Mouse (Mus musculus): ENCODE data around the gene Smok3c. TPM values are rescaled to one million over a fixed set of nuclear protein-coding genes. Genes with fewer than 3 reads are reported as not detected.
"Not testable (repeated sequence)": the region's sequence is repeated elsewhere in the genome, so short reads cannot be mapped to it uniquely, and the experiment has no call there.

Gene Smok3c
- not detected in 2 replicates for polyA plus RNA-seq (2015; fragmentation: Nextera tagmentation; extraction: Ambion mirVana)

DNA sequence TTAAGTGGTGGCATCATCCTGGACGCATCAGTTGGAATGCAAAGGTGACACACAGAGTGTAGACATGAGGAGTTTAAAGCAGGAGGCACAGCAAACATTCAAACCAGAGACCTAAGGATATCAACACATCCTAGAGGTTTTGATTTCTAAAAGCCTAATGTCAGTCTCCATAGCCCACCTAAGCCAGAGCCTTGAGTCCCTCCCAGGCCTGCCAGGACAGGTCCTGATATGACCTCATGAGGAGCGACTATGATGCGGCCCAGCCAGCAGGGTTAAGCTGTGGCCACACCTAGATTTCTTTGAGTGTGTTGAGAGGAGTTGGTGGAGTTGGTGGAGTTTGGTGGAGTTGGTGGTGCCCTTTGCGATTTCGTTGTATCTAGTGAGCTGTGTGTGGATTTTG is at the start of gene Smok3c:
Smok3c (plus strand) TSS at position 301 of the 400 bp plus-strand sequence.
- not testable (repeated sequence) for H3K27ac ChIP-seq (ENCODE audit: low read length); H3K9me3 ChIP-seq (ENCODE audit: low read length); H3K4me3 ChIP-seq (ENCODE audit: low read depth, low read length); H3K27me3 ChIP-seq (replicated peaks; ENCODE audit: insufficient read depth, low read length); H3K4me1 ChIP-seq (ENCODE audit: insufficient read depth, low read depth, low read length); H3K4me2 ChIP-seq (replicated peaks; ENCODE audit: low read depth, low read length); H3K36me3 ChIP-seq (ENCODE audit: insufficient read depth, low read length); ATAC-seq; DNase-seq (ENCODE audit: low spot score); H3K9ac ChIP-seq (replicated peaks; ENCODE audit: low read depth)
- no CpG with 5 or more reads among the region's 5 CpGs for WGBS

DNA sequence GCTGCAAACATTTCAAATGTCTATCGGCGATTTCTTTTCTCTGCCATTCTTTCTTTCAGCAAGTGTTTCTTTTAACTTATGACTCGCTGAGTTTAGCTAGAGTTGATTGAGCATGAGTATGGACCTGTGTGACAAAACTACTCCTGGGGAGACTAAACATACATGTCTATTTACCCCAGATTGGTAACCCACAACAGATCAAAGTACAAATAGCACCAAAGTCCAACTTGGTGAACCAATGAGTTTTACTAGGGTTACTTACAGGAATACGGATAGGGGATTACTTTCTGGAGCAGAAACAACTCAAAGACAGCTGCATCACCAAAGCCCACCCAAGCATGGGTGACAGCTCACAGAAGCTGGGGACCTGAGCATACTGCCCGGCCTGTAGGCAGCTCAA is 43.6 kb upstream of the Smok3c start:
- ATAC-seq, result no peak
- TF ChIP-seq CTCF (IDR thresholded peaks at IDR 0.05) (no peak), EP300 (IDR thresholded peaks at IDR 0.05) (no peak)
- H3K27me3 ChIP-seq (replicated peaks; ENCODE audit: insufficient read depth, low read length), result no peaks in the 10 kb centered on the region
- WGBS, result 86% methylated on average over 5 of the region's 5 CpGs
- H3K9me3 ChIP-seq (ENCODE audit: low read length), result no peaks in the 10 kb centered on the region
- no peak overlapping the region for H3K4me2 ChIP-seq (replicated peaks; ENCODE audit: low read depth, low read length)
- no peak overlapping the region for H3K4me3 ChIP-seq (ENCODE audit: low read depth, low read length)
- no peak overlapping the region for H3K9ac ChIP-seq (replicated peaks; ENCODE audit: low read depth)
- no peaks in the 10 kb centered on the region for H3K4me1 ChIP-seq (ENCODE audit: insufficient read depth, low read depth, low read length)
- no peak for DNase-seq (ENCODE audit: low spot score)
- H3K27ac ChIP-seq (ENCODE audit: low read length), result no peak overlapping the region
- no peaks in the 10 kb centered on the region for H3K36me3 ChIP-seq (ENCODE audit: insufficient read depth, low read length)

DNA sequence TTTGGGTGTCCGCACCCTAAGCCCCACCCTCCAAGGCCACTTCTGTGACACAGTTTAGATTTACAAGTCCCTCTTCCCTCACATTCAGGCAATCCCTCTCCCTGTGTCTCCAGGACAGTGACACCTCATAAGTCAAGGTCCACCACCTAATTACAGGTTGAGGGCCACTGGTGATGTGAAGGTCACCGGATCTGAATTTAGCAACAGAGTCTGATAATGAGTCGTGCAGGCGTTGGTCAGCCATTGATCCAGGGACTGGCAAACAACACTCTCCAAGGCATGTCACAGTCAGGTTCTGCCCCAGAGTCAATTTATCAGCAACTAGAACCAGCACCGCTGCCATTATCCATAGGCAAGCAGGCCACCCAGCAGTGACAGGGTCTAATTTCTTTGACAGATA is 40.6 kb upstream of the Smok3c start:
- no peak overlapping the region for H3K27ac ChIP-seq (ENCODE audit: low read length)
- no peaks in the 10 kb centered on the region for H3K27me3 ChIP-seq (replicated peaks; ENCODE audit: insufficient read depth, low read length)
- no peaks in the 10 kb centered on the region for H3K4me1 ChIP-seq (ENCODE audit: insufficient read depth, low read depth, low read length)
- H3K9me3 ChIP-seq (ENCODE audit: low read length), result no peaks in the 10 kb centered on the region
- H3K9ac ChIP-seq (replicated peaks; ENCODE audit: low read depth), result no peak overlapping the region
- TF ChIP-seq CTCF (IDR thresholded peaks at IDR 0.05) (no peak), EP300 (IDR thresholded peaks at IDR 0.05) (no peak)
- 73% methylated on average over 5 of the region's 5 CpGs for WGBS
- H3K36me3 ChIP-seq (ENCODE audit: insufficient read depth, low read length), result no peaks in the 10 kb centered on the region
- no peak for ATAC-seq
- no peak overlapping the region for H3K4me2 ChIP-seq (replicated peaks; ENCODE audit: low read depth, low read length)
- DNase-seq (ENCODE audit: low spot score), result no peak
- no peak overlapping the region for H3K4me3 ChIP-seq (ENCODE audit: low read depth, low read length)

DNA sequence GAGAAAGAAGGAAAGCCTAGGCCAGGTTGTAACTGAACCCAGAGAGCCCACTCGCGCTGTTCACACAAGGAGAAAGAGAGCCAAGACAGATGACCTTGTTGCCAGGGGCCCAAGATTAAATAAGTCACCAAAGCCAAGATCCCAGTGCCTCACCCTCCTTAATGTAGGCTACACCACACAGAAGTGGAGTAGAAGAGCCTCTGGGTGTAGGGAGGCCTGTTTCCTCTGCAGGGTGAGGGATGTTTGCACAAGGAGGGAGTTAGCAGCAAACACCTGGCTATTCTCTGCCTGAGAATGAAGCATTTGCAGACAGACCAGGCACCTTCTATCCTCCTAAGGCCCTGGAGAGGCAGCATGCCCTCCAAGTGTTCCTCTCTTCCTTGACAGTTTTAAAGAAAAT is 36.5 kb upstream of the Smok3c start:
- DNase-seq (ENCODE audit: low spot score), result no peak
- Histone ChIP-seq H3K4me3 (ENCODE audit: low read depth, low read length) (no peak overlapping the region), H3K9me3 (ENCODE audit: low read length) (no peaks in the 10 kb centered on the region), H3K27ac (ENCODE audit: low read length) (no peak overlapping the region), H3K27me3 (replicated peaks; ENCODE audit: insufficient read depth, low read length) (no peaks in the 10 kb centered on the region), H3K9ac (replicated peaks; ENCODE audit: low read depth) (no peak overlapping the region), H3K36me3 (ENCODE audit: insufficient read depth, low read length) (no peaks in the 10 kb centered on the region), H3K4me1 (ENCODE audit: insufficient read depth, low read depth, low read length) (no peaks in the 10 kb centered on the region), H3K4me2 (replicated peaks; ENCODE audit: low read depth, low read length) (no peak overlapping the region)
- WGBS, result 74% methylated on average over 2 of the region's 2 CpGs
- TF ChIP-seq CTCF (IDR thresholded peaks at IDR 0.05) (no peak), EP300 (IDR thresholded peaks at IDR 0.05) (no peak)
- ATAC-seq, result no peak

DNA sequence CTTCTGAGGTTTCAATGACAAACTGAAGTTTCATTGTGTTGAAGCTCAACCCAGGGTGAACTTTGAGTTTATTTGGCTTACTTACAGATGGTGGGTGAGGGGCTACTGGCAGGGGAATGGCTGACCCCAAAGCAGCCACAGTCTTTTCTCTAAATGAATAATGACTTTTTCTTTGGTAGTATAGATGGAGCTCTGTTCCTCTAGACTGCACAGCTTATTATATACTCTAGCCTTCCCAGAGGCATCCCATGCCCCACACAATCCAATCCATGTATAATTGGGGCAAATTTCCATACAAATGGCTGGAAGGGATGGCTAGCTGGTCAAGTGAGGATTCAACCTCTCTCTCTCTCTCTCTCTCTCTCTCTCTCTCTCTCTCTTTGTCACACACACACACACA is 36.0 kb upstream of the Smok3c start:
- no peaks in the 10 kb centered on the region for H3K9me3 ChIP-seq (ENCODE audit: low read length)
- H3K9ac ChIP-seq (replicated peaks; ENCODE audit: low read depth), result no peak overlapping the region
- DNase-seq (ENCODE audit: low spot score) (no peak), ATAC-seq (no peak)
- TF ChIP-seq EP300 (IDR thresholded peaks at IDR 0.05) (no peak), CTCF (IDR thresholded peaks at IDR 0.05) (no peak)
- H3K4me1 ChIP-seq (ENCODE audit: insufficient read depth, low read depth, low read length), result no peaks in the 10 kb centered on the region
- no peak overlapping the region for H3K27ac ChIP-seq (ENCODE audit: low read length)
- H3K27me3 ChIP-seq (replicated peaks; ENCODE audit: insufficient read depth, low read length), result no peaks in the 10 kb centered on the region
- H3K36me3 ChIP-seq (ENCODE audit: insufficient read depth, low read length), result no peaks in the 10 kb centered on the region
- no peak overlapping the region for H3K4me2 ChIP-seq (replicated peaks; ENCODE audit: low read depth, low read length)
- H3K4me3 ChIP-seq (ENCODE audit: low read depth, low read length), result no peak overlapping the region

DNA sequence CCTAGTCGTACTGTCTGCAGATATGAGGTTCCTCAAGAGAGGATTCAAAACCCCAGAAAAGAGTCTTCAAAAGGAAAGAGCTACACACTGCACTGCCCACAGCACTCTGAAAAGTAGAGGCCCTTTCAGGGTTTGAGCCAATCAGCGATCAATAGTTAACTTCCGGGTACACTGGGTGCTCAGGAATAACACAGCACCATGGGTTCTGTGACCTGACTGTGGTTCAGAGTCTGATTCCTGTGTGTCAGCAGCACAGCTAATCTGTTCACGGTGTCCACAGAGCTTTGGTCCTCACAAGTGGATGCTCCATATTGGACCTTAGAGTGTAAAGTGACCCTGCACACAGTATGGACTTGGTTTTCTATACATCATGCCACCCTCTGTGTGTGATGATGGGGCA is 33.4 kb upstream of the Smok3c start:
- 79% methylated on average over 3 of the region's 4 CpGs for WGBS
- H3K9me3 ChIP-seq (ENCODE audit: low read length); H3K27me3 ChIP-seq (replicated peaks; ENCODE audit: insufficient read depth, low read length): not testable (repeated sequence)

DNA sequence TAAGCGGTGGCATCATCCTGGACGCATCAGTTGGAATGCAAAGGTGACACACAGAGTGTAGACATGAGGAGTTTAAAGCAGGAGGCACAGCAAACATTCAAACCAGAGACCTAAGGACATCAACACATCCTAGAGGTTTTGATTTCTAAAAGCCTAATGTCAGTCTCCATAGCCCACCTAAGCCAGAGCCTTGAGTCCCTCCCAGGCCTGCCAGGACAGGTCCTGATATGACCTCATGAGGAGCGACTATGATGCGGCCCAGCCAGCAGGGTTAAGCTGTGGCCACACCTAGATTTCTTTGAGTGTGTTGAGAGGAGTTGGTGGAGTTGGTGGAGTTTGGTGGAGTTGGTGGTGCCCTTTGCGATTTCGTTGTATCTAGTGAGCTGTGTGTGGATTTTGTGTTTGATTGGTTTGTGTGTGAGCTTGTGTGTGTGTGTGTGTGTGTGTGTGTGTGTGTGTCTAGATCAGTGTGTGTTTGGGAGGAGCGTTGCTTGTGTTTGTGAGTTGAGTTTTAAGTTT is 32.0 kb upstream of the Smok3c start, which contains the start of the genes Smok3a and Smok3b:
Smok3a (plus strand) TSS at position 301 of the 519 bp plus-strand sequence.
Smok3b (plus strand) TSS at position 469 of the 519 bp plus-strand sequence.
- not testable (repeated sequence) for H3K27me3 ChIP-seq (replicated peaks; ENCODE audit: insufficient read depth, low read length); ATAC-seq; H3K4me3 ChIP-seq (ENCODE audit: low read depth, low read length); H3K9ac ChIP-seq (replicated peaks; ENCODE audit: low read depth); H3K4me2 ChIP-seq (replicated peaks; ENCODE audit: low read depth, low read length); DNase-seq (ENCODE audit: low spot score); H3K4me1 ChIP-seq (ENCODE audit: insufficient read depth, low read depth, low read length); H3K27ac ChIP-seq (ENCODE audit: low read length); H3K36me3 ChIP-seq (ENCODE audit: insufficient read depth, low read length); H3K9me3 ChIP-seq (ENCODE audit: low read length)
- WGBS, result 87% methylated on average over 3 of the region's 7 CpGs

More for the DNA sequence above, 33.4 kb upstream of the Smok3c start:
- H3K4me1 ChIP-seq (ENCODE audit: insufficient read depth, low read depth, low read length); H3K9ac ChIP-seq (replicated peaks; ENCODE audit: low read depth); ATAC-seq; H3K27ac ChIP-seq (ENCODE audit: low read length); H3K36me3 ChIP-seq (ENCODE audit: insufficient read depth, low read length); DNase-seq (ENCODE audit: low spot score); H3K4me3 ChIP-seq (ENCODE audit: low read depth, low read length); H3K4me2 ChIP-seq (replicated peaks; ENCODE audit: low read depth, low read length): not testable (repeated sequence)

All from lung, postnatal 0 days (tissue).